Mouse (Mus musculus) lung, embryonic 16.5 days (tissue): ENCODE measurements around the gene Mrto4. TPM values are rescaled to one million over a fixed set of nuclear protein-coding genes. Genes with fewer than 3 reads are reported as not detected.

Source experiments
- ATAC-seq: fragments of 200-750 bp; cut with Nextera tagmentation; 2 replicates; pipeline ENCODE4 v1.8.0; 2017; ENCODE audit warnings: low read depth, mild to moderate bottlenecking, moderate library complexity
- H3K27ac ChIP-seq: fragments of 300-500 bp; sonication (generic); 2 replicates; pipeline ENCODE4 v1.5.1; 2014; ENCODE audit warnings: mild to moderate bottlenecking, control low read depth, low read length
- H3K27me3 ChIP-seq: fragments of 300-500 bp; sonication (generic); 2 replicates; pipeline ENCODE4 v1.6.1; 2014; ENCODE audit warnings: low read depth, low read length, mixed read lengths; ENCODE audit not compliant: control insufficient read depth, insufficient read depth
- H3K36me3 ChIP-seq: fragments of 300-500 bp; sonication (generic); 2 replicates; pipeline ENCODE4 v1.6.1; 2014; ENCODE audit warnings: low read length; ENCODE audit not compliant: control insufficient read depth, insufficient read depth
- H3K4me1 ChIP-seq: fragments of 300-500 bp; sonication (generic); replicated peaks from 2 replicates; pipeline ENCODE4 v1.6.1; 2014; ENCODE audit warnings: low read length, mixed read lengths; ENCODE audit not compliant: control insufficient read depth, insufficient read depth
- H3K4me2 ChIP-seq: fragments of 300-500 bp; sonication (generic); 2 replicates; pipeline ENCODE4 v1.6.1; 2014; ENCODE audit warnings: low read depth, low read length, control low read depth
- H3K4me3 ChIP-seq: fragments of 300-500 bp; sonication (generic); 2 replicates; pipeline ENCODE4 v1.5.1; 2014; ENCODE audit warnings: mild to moderate bottlenecking, low read length, control low read depth
- H3K9ac ChIP-seq: fragments of 300-500 bp; sonication (generic); 2 replicates; pipeline ENCODE4 v1.6.1; 2014; ENCODE audit warnings: low read length, control low read depth
- H3K9me3 ChIP-seq: fragments of 300-500 bp; sonication (generic); 2 replicates; pipeline ENCODE4 v1.6.1; 2016; ENCODE audit warnings: low read length; ENCODE audit not compliant: control insufficient read depth
- WGBS: fragments of 180-500 bp; shearing (Covaris S2); extraction: QIAGEN DNeasy Blood & Tissue Kit; methylation state at CpG from one replicate; pipeline ENCODE4 v1.1.7; 2014; 5-methylcytosine and 5-hydroxymethylcytosine counted together
- polyA plus RNA-seq: library from polyadenylated mRNA; unstranded; fragments of >200 nt; fragmentation: Nextera tagmentation; extraction: Ambion mirVana; gene quantifications from 2 replicates; pipeline ENCODE4 v1.2.1, GENCODE M21; 2015

Gene Mrto4
- polyA plus RNA-seq, 1 experiment from 2014 or later, result 89.6 TPM

DNA sequence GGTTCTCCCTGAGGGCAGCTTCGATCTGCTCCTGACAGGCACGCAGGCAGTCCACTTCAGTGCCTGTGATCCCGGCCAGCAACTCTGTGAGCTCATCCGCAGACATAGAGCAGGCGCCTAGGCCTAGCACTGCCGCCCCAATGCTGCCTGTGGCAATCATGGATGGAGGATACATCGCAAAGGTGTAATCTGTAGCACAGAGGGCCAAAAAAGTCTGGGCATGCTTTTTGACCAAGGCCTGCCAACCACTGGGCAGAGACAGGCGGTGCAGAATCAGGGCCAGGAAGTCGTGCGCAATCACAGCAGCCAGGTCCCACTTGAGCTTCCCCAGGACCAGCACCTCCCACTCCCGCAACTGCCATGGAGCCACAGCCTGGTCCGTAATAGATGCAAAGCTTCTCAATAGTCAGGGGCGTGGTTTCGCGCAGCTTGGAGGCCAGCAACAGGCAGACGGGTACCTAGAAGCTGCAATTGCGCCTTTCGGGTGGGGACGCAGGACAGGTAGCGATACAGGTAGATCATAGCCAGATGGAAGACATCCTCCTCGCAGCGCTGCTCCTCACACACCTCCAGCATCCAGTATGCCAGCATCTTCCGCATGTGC, 6.9 kb downstream of the Mrto4 start:
- H3K27me3 ChIP-seq, result no peaks in the 10 kb centered on the region
- no peak overlapping the region for H3K27ac ChIP-seq
- H3K9ac ChIP-seq, result no peak overlapping the region
- no peak for ATAC-seq
- peaks cover under 1% of the 10 kb centered on the region; the same call in 1 of the 2 replicates for H3K4me1 ChIP-seq
- no peak overlapping the region for H3K4me2 ChIP-seq
- H3K36me3 ChIP-seq, result peaks cover 23% of the 10 kb centered on the region
- H3K4me3 ChIP-seq, result no peak overlapping the region
- WGBS, result 80% methylated on average over 23 of the region's 23 CpGs
- H3K9me3 ChIP-seq, result no peaks in the 10 kb centered on the region

GRCm38 (mm10) chr4:139343718-139344117, 8.7 kb downstream of the Mrto4 start:
- 59% methylated on average over 5 of the region's 5 CpGs for WGBS
- ATAC-seq, result no peak

DNA sequence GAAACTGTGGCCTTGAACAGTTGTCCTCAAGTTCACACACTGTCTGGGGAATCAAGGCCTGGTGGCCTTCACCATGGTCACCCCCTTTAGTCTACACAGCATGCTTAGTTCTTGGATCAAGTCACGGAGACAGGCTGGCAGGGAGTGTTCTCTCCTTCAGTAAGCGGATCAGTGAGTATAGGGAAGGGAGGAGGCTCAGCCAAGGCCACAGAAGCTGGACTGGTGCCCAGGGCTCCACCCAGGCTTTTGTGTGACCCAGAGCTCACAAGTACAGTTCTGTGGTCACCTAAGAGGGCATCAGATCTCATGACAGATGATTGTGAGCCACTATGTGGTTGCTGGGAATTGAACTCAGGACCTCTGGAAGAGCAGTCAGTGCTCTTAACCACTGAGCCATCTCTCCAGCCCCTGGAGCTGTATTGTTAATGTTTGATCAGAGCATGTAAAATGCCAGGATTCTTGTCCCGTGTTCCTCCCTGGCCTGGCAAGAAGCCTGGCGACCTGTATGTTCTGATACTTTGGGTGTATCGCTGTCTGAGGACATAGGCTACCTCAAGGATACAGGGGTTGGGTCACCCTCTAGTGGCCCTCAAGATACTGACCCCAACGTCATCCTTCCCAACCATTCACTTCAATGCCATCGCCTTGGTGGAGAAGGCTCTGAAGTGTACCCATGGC, 10.7 kb downstream of the Mrto4 start:
- H3K4me2 ChIP-seq, result no peak overlapping the region
- H3K27me3 ChIP-seq, result peaks cover 8% of the 10 kb centered on the region; the same call in 1 of the 2 replicates
- peaks cover 1% of the 10 kb centered on the region for H3K36me3 ChIP-seq
- WGBS, result 61% methylated on average over 7 of the region's 7 CpGs
- ATAC-seq, result no peak
- no peak overlapping the region for H3K9ac ChIP-seq
- no peaks in the 10 kb centered on the region for H3K9me3 ChIP-seq
- no peak overlapping the region for H3K27ac ChIP-seq
- H3K4me3 ChIP-seq, result no peak overlapping the region
- no peaks in the 10 kb centered on the region; the same call in 1 of the 2 replicates for H3K4me1 ChIP-seq

More at GRCm38 (mm10) chr4:139343718-139344117, 8.7 kb downstream of the Mrto4 start:
- Histone ChIP-seq H3K9me3 (no peaks in the 10 kb centered on the region), H3K9ac (no peak overlapping the region), H3K4me2 (no peak overlapping the region), H3K4me3 (no peak overlapping the region), H3K27ac (no peak overlapping the region), H3K36me3 (peaks cover 17% of the 10 kb centered on the region), H3K4me1 (no peaks in the 10 kb centered on the region), H3K27me3 (no peaks in the 10 kb centered on the region)

GRCm38 (mm10) chr4:139340835-139341234, 11.5 kb downstream of the Mrto4 start:
- ATAC-seq, result no peak
- WGBS, result 68% methylated on average over 4 of the region's 4 CpGs
- Histone ChIP-seq H3K9me3 (no peaks in the 10 kb centered on the region), H3K36me3 (no peaks in the 10 kb centered on the region), H3K27me3 (peaks cover 10% of the 10 kb centered on the region; the same call in 1 of the 2 replicates), H3K27ac (no peak overlapping the region), H3K4me2 (no peak overlapping the region), H3K4me3 (no peak overlapping the region), H3K9ac (no peak overlapping the region), H3K4me1 (no peaks in the 10 kb centered on the region; the same call in 1 of the 2 replicates)

DNA sequence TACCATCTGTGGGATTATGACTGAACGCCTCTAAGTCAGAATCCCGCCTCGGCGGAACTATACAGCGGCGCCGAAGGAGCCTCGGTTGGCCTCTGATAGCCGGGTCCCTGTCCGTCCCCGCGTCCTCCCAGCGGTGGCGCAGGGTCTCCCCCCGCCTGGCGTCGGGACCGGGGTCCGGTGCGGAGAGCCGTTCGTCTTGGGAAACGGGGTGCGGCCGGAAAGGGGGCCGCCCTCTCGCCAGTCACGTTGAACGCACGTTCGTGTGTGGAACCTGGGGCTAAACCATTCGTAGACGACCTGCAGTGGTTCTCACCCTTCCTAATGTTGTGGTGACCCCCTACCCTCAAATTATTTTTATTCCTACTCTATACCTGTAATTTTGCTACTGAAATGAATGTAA, 14.2 kb downstream of the Mrto4 start:
- no peaks in the 10 kb centered on the region for H3K9me3 ChIP-seq
- no peak for ATAC-seq

DNA sequence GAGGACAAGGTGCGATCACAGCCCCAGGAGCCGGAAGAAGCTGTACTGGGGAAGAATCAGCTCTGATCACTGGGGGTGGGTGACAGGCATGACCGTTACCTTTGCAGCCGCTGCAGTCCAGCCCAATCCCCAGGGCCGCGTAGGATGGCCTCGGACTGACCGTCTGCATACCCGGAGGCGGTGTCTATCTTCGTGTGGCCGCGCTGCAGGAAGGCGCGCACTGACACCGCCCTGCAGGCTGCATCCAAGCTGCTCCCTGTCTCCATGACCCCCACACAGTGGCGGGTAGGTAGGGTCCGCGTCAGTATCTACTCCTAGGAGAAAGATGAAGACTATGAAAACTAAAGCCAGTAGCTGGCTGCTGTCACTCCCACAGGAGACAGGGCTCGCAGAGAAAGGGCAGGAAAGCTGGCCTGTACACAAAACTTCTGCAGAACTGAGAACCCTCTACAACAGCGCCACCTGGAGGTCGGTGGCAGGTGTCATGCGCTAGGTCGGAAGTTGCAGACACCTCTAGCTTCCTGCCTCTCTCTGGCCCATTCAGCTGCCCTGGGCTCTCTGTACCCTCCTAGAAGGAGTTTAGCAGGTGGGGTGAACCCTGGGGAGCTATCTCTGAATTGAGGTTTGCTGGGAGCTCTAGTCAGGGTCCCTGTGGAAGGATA, 15.4 kb downstream of the Mrto4 start:
- H3K27ac ChIP-seq, result no peak overlapping the region
- peak overlapping the region; percentile 43; the same call in 1 of the 2 replicates for H3K9ac ChIP-seq
- H3K36me3 ChIP-seq, result no peaks in the 10 kb centered on the region
- H3K4me2 ChIP-seq, result peak overlapping the region; percentile 56
- ATAC-seq, result peak; percentile 61
- WGBS, result 13% methylated on average over 24 of the region's 24 CpGs
- no peaks in the 10 kb centered on the region for H3K9me3 ChIP-seq
- peaks cover 10% of the 10 kb centered on the region; the same call in 1 of the 2 replicates for H3K27me3 ChIP-seq
- H3K4me3 ChIP-seq, result peak overlapping the region; percentile 35
- no peaks in the 10 kb centered on the region; the same call in 1 of the 2 replicates for H3K4me1 ChIP-seq

More for the DNA sequence above, 14.2 kb downstream of the Mrto4 start:
- Histone ChIP-seq H3K9ac (no peak overlapping the region), H3K4me1 (no peaks in the 10 kb centered on the region; the same call in 1 of the 2 replicates), H3K36me3 (no peaks in the 10 kb centered on the region), H3K4me2 (no peak overlapping the region), H3K27ac (no peak overlapping the region), H3K27me3 (peaks cover 10% of the 10 kb centered on the region; the same call in 1 of the 2 replicates), H3K4me3 (no peak overlapping the region)
- 42% methylated on average over 32 of the region's 33 CpGs for WGBS

DNA sequence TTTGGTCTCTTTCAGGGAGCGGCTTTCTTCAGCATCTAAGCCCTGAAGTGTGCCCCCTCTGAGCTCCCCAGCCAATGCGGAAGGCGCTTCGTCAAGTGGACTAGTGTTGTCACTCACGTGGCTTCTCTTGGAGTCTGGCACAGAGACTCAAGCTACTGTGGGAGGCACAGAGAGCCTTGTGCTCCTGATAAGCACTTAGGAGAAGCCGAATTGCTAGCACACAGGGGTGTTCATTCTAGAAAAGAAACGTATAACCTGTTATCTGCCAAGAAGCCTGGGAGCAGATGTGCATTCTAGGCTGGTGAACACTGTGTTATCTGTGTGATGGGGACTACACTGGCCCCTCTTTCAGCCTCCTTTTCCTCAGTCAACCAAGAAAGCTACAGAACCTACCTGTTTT, 16.9 kb downstream of the Mrto4 start:
- ATAC-seq, result no peak
- Histone ChIP-seq H3K9ac (no peak overlapping the region), H3K4me3 (no peak overlapping the region), H3K27ac (no peak overlapping the region), H3K4me2 (no peak overlapping the region), H3K9me3 (no peaks in the 10 kb centered on the region), H3K36me3 (no peaks in the 10 kb centered on the region), H3K4me1 (no peaks in the 10 kb centered on the region; the same call in 1 of the 2 replicates), H3K27me3 (peaks cover 10% of the 10 kb centered on the region; the same call in 1 of the 2 replicates)
- 30% methylated on average over 7 of the region's 7 CpGs for WGBS

GRCm38 (mm10) chr4:139334631-139335295, 17.6 kb downstream of the Mrto4 start:
- ATAC-seq, result no peak
- H3K4me3 ChIP-seq, result no peak overlapping the region
- peaks cover 10% of the 10 kb centered on the region; the same call in 1 of the 2 replicates for H3K27me3 ChIP-seq
- no peak overlapping the region for H3K4me2 ChIP-seq
- no peaks in the 10 kb centered on the region for H3K9me3 ChIP-seq
- no peaks in the 10 kb centered on the region for H3K36me3 ChIP-seq
- H3K9ac ChIP-seq, result no peak overlapping the region
- H3K27ac ChIP-seq, result no peak overlapping the region
- no peaks in the 10 kb centered on the region; the same call in 1 of the 2 replicates for H3K4me1 ChIP-seq
- 33% methylated on average over 7 of the region's 9 CpGs for WGBS
